In genomic region chr1:185311949-185312348, GRCm38 (mm10) we compare ENCODE assay signal across 28 mouse cellular contexts. TPM values are rescaled to one million over a fixed set of nuclear protein-coding genes. Genes with fewer than 3 reads are reported as not detected.
DNase-seq lines count a peak whose midpoint lies in the region; ATAC-seq lines count a peak whose summit lies in the region.
"Had no signal": no experiment of that assay in that cellular context is flagged by ENCODE, and none has a peak within 500 bp of the region (broad histone marks: within the 10 kb centered on the region; RNA-seq: fewer than 3 reads in every experiment).

No protein-coding gene starts in this region.

- H3K4me2 ChIP-seq in heart, embryonic 13.5 days = peak overlapping the region; percentile 51
- H3K4me2 ChIP-seq in stomach, embryonic 14.5 days (replicated peaks; ENCODE audit: low read depth, low read length) = no peak overlapping the region
- H3K4me2 ChIP-seq: embryonic facial prominence, embryonic 13.5 days; forebrain, embryonic 12.5 days; hindbrain, embryonic 14.5 days; kidney, embryonic 15.5 days; liver, embryonic 15.5 days; lung, embryonic 15.5 days; midbrain, embryonic 13.5 days had no signal

- 0 out of 2 replicates have a peak, but pooled peaks have one; percentile 56 for ATAC-seq in heart, embryonic 13.5 days (ENCODE audit: extremely low read depth, insufficient number of reproducible peaks, low FRiP score, low TSS enrichment)
- ATAC-seq in stomach, embryonic 14.5 days (ENCODE audit: insufficient number of reproducible peaks, insufficient read depth, low FRiP score, low read depth) = peak; percentile 46; the same call in 1 of the 2 replicates
- no peak for ATAC-seq in monocyte, adult 5-6 weeks (replicated peaks; ENCODE audit: insufficient number of reproducible peaks, low FRiP score, low TSS enrichment, poor library complexity, severe bottlenecking)
- ATAC-seq: midbrain, embryonic 13.5 days had no signal

- H3K9ac ChIP-seq in heart, embryonic 13.5 days = no peak overlapping the region
- no peak overlapping the region for H3K9ac ChIP-seq in stomach, embryonic 14.5 days (replicated peaks; ENCODE audit: low read depth, low read length)
- H3K9ac ChIP-seq: embryonic facial prominence, embryonic 13.5 days; forebrain, embryonic 12.5 days; hindbrain, embryonic 14.5 days; kidney, embryonic 15.5 days; liver, embryonic 15.5 days; lung, embryonic 15.5 days; midbrain, embryonic 13.5 days had no signal

- WGBS in heart, embryonic 13.5 days = 24% methylated on average over 9 of the region's 9 CpGs
- WGBS in stomach, embryonic 14.5 days = 84% methylated on average over 9 of the region's 9 CpGs

- H3K4me1 ChIP-seq in heart, embryonic 13.5 days = peaks cover 20% of the 10 kb centered on the region
- H3K4me1 ChIP-seq in stomach, embryonic 14.5 days (ENCODE audit: control insufficient read depth, insufficient read depth, low read length) = no peaks in the 10 kb centered on the region
- H3K4me1 ChIP-seq: embryonic facial prominence, embryonic 13.5 days; forebrain, embryonic 12.5 days; kidney, embryonic 15.5 days; liver, embryonic 15.5 days; midbrain, embryonic 13.5 days had no signal

- intact Hi-C loops in heart, postnatal 25 days (cut with DNase I) = no loop called here
- intact Hi-C loops in left cerebral cortex, postnatal 4 days (cut with DNase I) = no loop called here

- H3K27me3 ChIP-seq in heart, embryonic 13.5 days (replicated peaks) = no peaks in the 10 kb centered on the region
- H3K27me3 ChIP-seq in stomach, embryonic 14.5 days (ENCODE audit: control insufficient read depth, insufficient read depth, low read length) = no peaks in the 10 kb centered on the region
- H3K27me3 ChIP-seq: embryonic facial prominence, embryonic 13.5 days; forebrain, embryonic 12.5 days; kidney, embryonic 15.5 days; liver, embryonic 15.5 days; lung, embryonic 15.5 days; megakaryocyte, embryonic 14.5 days; midbrain, embryonic 13.5 days had no signal

- no peak overlapping the region for H3K4me3 ChIP-seq in heart, embryonic 13.5 days
- H3K4me3 ChIP-seq in stomach, embryonic 14.5 days (ENCODE audit: low read depth, low read length) = no peak overlapping the region
- H3K4me3 ChIP-seq: embryonic facial prominence, embryonic 13.5 days; erythroblast, embryonic 14.5 days; forebrain, embryonic 12.5 days; gastrocnemius, adult 2 months; heart, adult 2 months; kidney, embryonic 15.5 days; liver, embryonic 15.5 days; lung, embryonic 15.5 days; megakaryocyte, embryonic 14.5 days; midbrain, embryonic 13.5 days had no signal

- DNase-seq in heart, adult 18-20 months = peak; percentile 30 to 42
- DNase-seq in heart, postnatal 25 days (ENCODE audit: low spot score) = no peak
- peak; percentile 23 for DNase-seq in heart, postnatal 4 days
- no peak for DNase-seq in layer of hippocampus, postnatal 36 days
- DNase-seq in left cerebral cortex, postnatal 4 days = no peak
- DNase-seq: adrenal gland, postnatal 25 days; cerebellum, adult 8-10 months; cerebellum, postnatal 36 days; embryo, embryonic 11 days; gastrocnemius, adult 2 months; kidney, adult 11 months; kidney, postnatal 36 days; lung, postnatal 36 days; right cerebral cortex, postnatal 14 days; spleen, adult 18-20 months had no signal

- peaks cover 67% of the 10 kb centered on the region for H3K36me3 ChIP-seq in heart, embryonic 13.5 days
- H3K36me3 ChIP-seq in stomach, embryonic 14.5 days (ENCODE audit: control insufficient read depth, insufficient read depth, low read length) = peaks cover 22% of the 10 kb centered on the region

- peak overlapping the region; percentile 74 for H3K27ac ChIP-seq in heart, embryonic 13.5 days (replicated peaks)
- H3K27ac ChIP-seq in stomach, embryonic 14.5 days (ENCODE audit: low read length) = no peak overlapping the region; the same call in 1 of the 2 replicates
- H3K27ac ChIP-seq: embryonic facial prominence, embryonic 13.5 days; forebrain, embryonic 12.5 days; gastrocnemius, adult 2 months; heart, adult 2 months; hindbrain, embryonic 14.5 days; kidney, embryonic 15.5 days; liver, embryonic 15.5 days; lung, embryonic 15.5 days; midbrain, embryonic 13.5 days had no signal

- H3K9me3 ChIP-seq in heart, embryonic 13.5 days = no peaks in the 10 kb centered on the region; the same call in 1 of the 2 replicates
- H3K9me3 ChIP-seq in stomach, embryonic 14.5 days (ENCODE audit: control insufficient read depth, low read depth, low read length) = no peaks in the 10 kb centered on the region
- H3K9me3 ChIP-seq: embryonic facial prominence, embryonic 13.5 days; forebrain, embryonic 12.5 days; kidney, embryonic 15.5 days; liver, embryonic 15.5 days; lung, embryonic 15.5 days; megakaryocyte, embryonic 14.5 days; midbrain, embryonic 13.5 days had no signal

RNA-seq across cellular contexts. Expression of gene Iars2, which starts 17.2 kb away (rescaled TPM):
- 10 to 100 TPM; 74.5 to 85.3 TPM for total RNA-seq in heart, adult 18-20 months (2021)
- total RNA-seq in heart, postnatal 25 days (2021) = 10 to 100 TPM; 70.8 to 73.1 TPM
- polyA plus RNA-seq in heart, embryonic 13.5 days (2015; fragmentation: Nextera tagmentation; extraction: Ambion mirVana) = 32.8 and 35.6 TPM in 2 replicates
- total RNA-seq in heart, postnatal 4 days (2021) = 10 to 100 TPM; 71.5 to 73.4 TPM
- polyA plus RNA-seq in stomach, embryonic 14.5 days (2014; fragmentation: Nextera tagmentation; extraction: Ambion mirVana) = 32.0 and 33.9 TPM in 2 replicates
- 24.3 to 38.5 TPM (median 29.8 TPM) in 3 replicates for total RNA-seq in monocyte, adult 5-6 weeks (2017)
- 10 to 100 TPM; 31.7 to 31.9 TPM for total RNA-seq in layer of hippocampus, postnatal 36 days (2021)
- 10 to 100 TPM; 28.8 to 29.8 TPM for total RNA-seq in left cerebral cortex, postnatal 4 days (2021)

RNA-seq across cellular contexts. Expression of gene Bpnt1, which starts 20.0 kb away (rescaled TPM):
- total RNA-seq in heart, adult 18-20 months (2021) = 10 to 100 TPM; 27.8 to 28.1 TPM
- total RNA-seq in heart, postnatal 25 days (2021) = 10 to 100 TPM; 25.5 to 32.6 TPM
- 25.6 and 25.7 TPM in 2 replicates for polyA plus RNA-seq in heart, embryonic 13.5 days (2015; fragmentation: Nextera tagmentation; extraction: Ambion mirVana)
- 10 to 100 TPM; 27.8 to 29.8 TPM for total RNA-seq in heart, postnatal 4 days (2021)
- polyA plus RNA-seq in stomach, embryonic 14.5 days (2014; fragmentation: Nextera tagmentation; extraction: Ambion mirVana) = 28.0 and 32.5 TPM in 2 replicates
- 23.3 to 39.3 TPM (median 31.6 TPM) in 3 replicates for total RNA-seq in monocyte, adult 5-6 weeks (2017)
- total RNA-seq in layer of hippocampus, postnatal 36 days (2021) = 10 to 100 TPM; 74.8 to 76.2 TPM
- total RNA-seq in left cerebral cortex, postnatal 4 days (2021) = 10 to 100 TPM; 51.3 to 53.3 TPM

RNA-seq across cellular contexts. Expression of gene Eprs, which starts 50.9 kb away (rescaled TPM):
- 10 to 100 TPM; 76.2 TPM for total RNA-seq in heart, adult 18-20 months (2021)
- total RNA-seq in heart, postnatal 25 days (2021) = 10 to 100 TPM; 76.0 to 80.9 TPM
- 106 and 112 TPM in 2 replicates for polyA plus RNA-seq in heart, embryonic 13.5 days (2015; fragmentation: Nextera tagmentation; extraction: Ambion mirVana)
- total RNA-seq in heart, postnatal 4 days (2021) = 10 to 100 TPM; 82.0 to 88.0 TPM
- polyA plus RNA-seq in stomach, embryonic 14.5 days (2014; fragmentation: Nextera tagmentation; extraction: Ambion mirVana) = 167 and 169 TPM in 2 replicates
- total RNA-seq in monocyte, adult 5-6 weeks (2017) = 85.2 to 137 TPM (median 93.8 TPM) in 3 replicates
- total RNA-seq in layer of hippocampus, postnatal 36 days (2021) = 10 to 100 TPM; 69.1 to 70.7 TPM
- total RNA-seq in left cerebral cortex, postnatal 4 days (2021) = 100 to 1,000 TPM; 110 to 111 TPM

Comparison
In these comparisons a context has a peak if more than half of its experiments do, and no peak if none do; other contexts are left out.
1. DNase-seq: peak in heart, adult 18-20 months (2 of 2) and heart, postnatal 4 days (single experiment); none in heart, postnatal 25 days (single experiment), layer of hippocampus, postnatal 36 days (0 of 2) and left cerebral cortex, postnatal 4 days (single experiment).